Mouse (Mus musculus): ENCODE results near the gene Akr1c18.

GRCm38 (mm10) chr13:4102721-4103120, 47.7 kb downstream of the Akr1c18 start:
- TF ChIP-seq CTCF (IDR thresholded peaks at IDR 0.05; ENCODE audit: control insufficient read depth, insufficient read depth, insufficient replicate concordance, low read depth, low read length), result no peak
- TF ChIP-seq POLR2A (IDR thresholded peaks at IDR 0.05; ENCODE audit: control insufficient read depth, low read depth, low read length), result no peak

All from testis, adult 2 months (tissue).